Mouse (Mus musculus): Measurements from ENCODE around the gene Exoc6b. TPM values are rescaled to one million over a fixed set of nuclear protein-coding genes. Genes with fewer than 3 reads are reported as not detected.

Gene Exoc6b
- polyA plus RNA-seq, 1 experiment = 38.3 TPM

- Histone ChIP-seq H3K4me3 (ENCODE audit: insufficient read depth, low read length) (no peak overlapping the region), H3K4me1 (ENCODE audit: control insufficient read depth, insufficient read depth, low read length) (0 out of 2 replicates have a peak, but pooled peaks cover 3% of the 10 kb centered on the region), H3K27ac (ENCODE audit: insufficient read depth, low read length) (no peak overlapping the region)
- no peak for TF ChIP-seq CTCF (IDR thresholded peaks at IDR 0.05; ENCODE audit: extremely low read depth, insufficient read depth, low read length)
- no peak for TF ChIP-seq POLR2A (IDR thresholded peaks at IDR 0.05; ENCODE audit: extremely low read depth, insufficient read depth, low read length)
Measured at GRCm38 (mm10) chr6:84580979-84581832, 488.1 kb downstream of the Exoc6b start.

GRCm38 (mm10) chr6:84579508-84579907 is 489.8 kb downstream of the Exoc6b start:
- H3K4me1 ChIP-seq (ENCODE audit: control insufficient read depth, insufficient read depth, low read length) = 0 out of 2 replicates have a peak, but pooled peaks cover 3% of the 10 kb centered on the region
- TF ChIP-seq POLR2A (IDR thresholded peaks at IDR 0.05; ENCODE audit: extremely low read depth, insufficient read depth, low read length) (no peak), CTCF (IDR thresholded peaks at IDR 0.05; ENCODE audit: extremely low read depth, insufficient read depth, low read length) (no peak)
- no peak overlapping the region for H3K4me3 ChIP-seq (ENCODE audit: insufficient read depth, low read length)
- no peak overlapping the region for H3K27ac ChIP-seq (ENCODE audit: insufficient read depth, low read length)

DNA sequence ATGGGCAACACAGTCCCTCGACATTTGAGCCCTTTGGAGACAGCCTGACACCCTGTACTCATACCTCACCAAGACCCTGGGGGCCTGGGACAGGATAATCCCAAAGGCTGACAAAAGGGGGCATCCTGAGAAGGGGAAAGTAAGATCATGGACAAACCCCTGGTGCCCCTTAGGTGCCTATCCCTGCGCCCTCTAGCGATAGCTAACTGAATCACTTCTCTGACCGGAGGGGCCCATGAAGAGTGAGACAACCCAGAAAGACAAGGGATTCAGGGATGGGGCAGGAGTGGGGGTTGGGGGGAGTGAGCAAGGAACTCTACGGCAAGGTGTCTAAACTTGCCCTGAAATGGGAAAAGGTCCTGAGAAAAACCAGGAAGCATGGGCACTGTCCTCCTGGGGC is 490.4 kb downstream of the Exoc6b start:
- Histone ChIP-seq H3K4me1 (ENCODE audit: control insufficient read depth, insufficient read depth, low read length) (0 out of 2 replicates have a peak, but pooled peaks cover under 1% of the 10 kb centered on the region), H3K27ac (ENCODE audit: insufficient read depth, low read length) (no peak overlapping the region)
- TF ChIP-seq POLR2A (IDR thresholded peaks at IDR 0.05; ENCODE audit: extremely low read depth, insufficient read depth, low read length) (no peak), CTCF (IDR thresholded peaks at IDR 0.05; ENCODE audit: extremely low read depth, insufficient read depth, low read length) (peak; percentile 49; the same call in 1 of the 2 replicates)

DNA sequence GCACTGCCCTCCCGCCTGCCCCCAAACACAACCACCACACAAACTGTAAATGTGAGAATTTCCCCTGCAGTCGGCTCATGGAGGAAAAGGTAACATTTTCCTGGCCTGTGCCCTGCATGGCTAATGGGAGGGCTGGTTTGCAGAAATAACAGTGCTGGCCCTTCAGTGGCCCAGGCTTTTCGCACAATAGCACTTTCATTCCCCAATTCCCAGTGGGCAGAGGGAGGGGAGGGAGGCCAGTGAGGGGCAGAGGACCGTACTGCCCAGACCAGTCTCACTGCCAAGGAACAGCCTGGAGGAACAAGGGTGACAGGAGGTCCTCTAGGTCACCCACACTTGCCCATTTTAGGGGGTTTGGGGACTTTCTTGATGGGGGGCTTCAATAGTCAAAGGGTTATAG is 491.4 kb downstream of the Exoc6b start:
- no peak overlapping the region for H3K27ac ChIP-seq (ENCODE audit: insufficient read depth, low read length)
- no peaks in the 10 kb centered on the region for H3K4me1 ChIP-seq (ENCODE audit: control insufficient read depth, insufficient read depth, low read length)
- H3K4me3 ChIP-seq (ENCODE audit: insufficient read depth, low read length) = no peak overlapping the region
- TF ChIP-seq CTCF (IDR thresholded peaks at IDR 0.05; ENCODE audit: extremely low read depth, insufficient read depth, low read length) (no peak), POLR2A (IDR thresholded peaks at IDR 0.05; ENCODE audit: extremely low read depth, insufficient read depth, low read length) (no peak)

More for the DNA sequence above, 490.4 kb downstream of the Exoc6b start:
- H3K4me3 ChIP-seq (ENCODE audit: insufficient read depth, low read length) = no peak overlapping the region

DNA sequence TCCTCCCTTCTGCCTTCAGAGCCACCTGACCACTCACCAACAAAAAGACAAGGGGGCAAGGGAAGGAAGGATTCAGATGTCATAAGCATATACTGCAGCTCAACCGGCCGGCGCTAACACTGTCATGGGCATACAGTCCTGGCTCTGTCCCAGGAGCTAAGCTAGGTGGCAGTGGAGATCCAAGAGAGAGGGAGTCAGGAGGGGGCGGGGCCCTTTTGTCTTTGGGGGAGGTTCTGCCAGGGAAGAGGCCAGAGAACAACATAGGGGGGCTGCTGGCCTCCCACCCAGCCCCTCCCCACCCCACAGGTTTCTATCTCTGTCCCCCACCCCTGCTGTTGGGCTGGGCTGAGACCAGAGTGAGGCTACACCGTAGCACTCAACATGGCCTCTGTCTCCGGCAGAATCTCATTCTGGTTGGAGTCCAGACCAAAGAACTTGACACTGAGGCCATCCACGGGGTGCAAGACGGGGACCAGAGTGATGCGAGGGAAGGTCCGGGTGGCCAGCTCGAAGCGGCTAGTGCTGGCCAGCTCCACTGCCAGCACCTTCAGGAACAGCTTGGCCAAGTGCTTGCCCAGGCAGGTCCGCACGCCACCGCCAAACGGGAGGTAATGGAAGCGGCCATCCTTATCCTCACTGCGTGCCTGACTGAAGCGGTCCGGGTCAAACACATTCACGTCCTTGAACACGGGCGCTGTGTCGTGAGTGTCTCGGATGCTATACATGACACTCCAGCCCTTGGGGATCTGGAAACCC is 495.2 kb downstream of the Exoc6b start:
- H3K4me1 ChIP-seq (ENCODE audit: control insufficient read depth, insufficient read depth, low read length) = no peaks in the 10 kb centered on the region
- no peak overlapping the region for H3K27ac ChIP-seq (ENCODE audit: insufficient read depth, low read length)
- TF ChIP-seq POLR2A (IDR thresholded peaks at IDR 0.05; ENCODE audit: extremely low read depth, insufficient read depth, low read length) (no peak), CTCF (IDR thresholded peaks at IDR 0.05; ENCODE audit: extremely low read depth, insufficient read depth, low read length) (no peak)
- no peak overlapping the region for H3K4me3 ChIP-seq (ENCODE audit: insufficient read depth, low read length)

DNA sequence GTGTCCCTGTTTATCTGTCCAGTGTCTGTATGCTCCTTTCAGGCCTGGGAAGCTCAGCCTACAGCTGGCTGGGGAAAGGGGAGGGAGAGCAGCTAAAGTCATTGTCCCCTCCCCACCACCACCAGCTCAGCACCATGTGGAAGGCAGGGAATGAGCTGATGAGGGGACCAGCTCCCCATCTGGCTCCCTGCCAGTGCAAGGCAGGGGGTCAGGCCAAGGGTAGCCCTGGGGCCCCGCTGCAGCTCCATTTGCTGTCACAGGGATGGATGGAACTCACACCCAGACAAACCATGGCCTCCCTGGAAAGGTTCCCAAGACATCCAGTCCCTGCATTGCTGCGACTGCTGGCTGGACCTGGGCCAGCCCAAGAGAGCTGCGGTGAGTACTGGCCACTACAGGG is 499.3 kb downstream of the Exoc6b start:
- H3K4me3 ChIP-seq (ENCODE audit: insufficient read depth, low read length) = no peak overlapping the region
- H3K27ac ChIP-seq (ENCODE audit: insufficient read depth, low read length) = no peak overlapping the region
- no peak for TF ChIP-seq POLR2A (IDR thresholded peaks at IDR 0.05; ENCODE audit: extremely low read depth, insufficient read depth, low read length)
- no peaks in the 10 kb centered on the region for H3K4me1 ChIP-seq (ENCODE audit: control insufficient read depth, insufficient read depth, low read length)

- no peak for TF ChIP-seq CTCF (IDR thresholded peaks at IDR 0.05; ENCODE audit: extremely low read depth, insufficient read depth, low read length)
- TF ChIP-seq POLR2A (IDR thresholded peaks at IDR 0.05; ENCODE audit: extremely low read depth, insufficient read depth, low read length) = no peak
- Histone ChIP-seq H3K4me3 (ENCODE audit: insufficient read depth, low read length) (no peak overlapping the region), H3K27ac (ENCODE audit: insufficient read depth, low read length) (no peak overlapping the region), H3K4me1 (ENCODE audit: control insufficient read depth, insufficient read depth, low read length) (no peaks in the 10 kb centered on the region)
Measured at GRCm38 (mm10) chr6:84569590-84569989, 499.7 kb downstream of the Exoc6b start.

DNA sequence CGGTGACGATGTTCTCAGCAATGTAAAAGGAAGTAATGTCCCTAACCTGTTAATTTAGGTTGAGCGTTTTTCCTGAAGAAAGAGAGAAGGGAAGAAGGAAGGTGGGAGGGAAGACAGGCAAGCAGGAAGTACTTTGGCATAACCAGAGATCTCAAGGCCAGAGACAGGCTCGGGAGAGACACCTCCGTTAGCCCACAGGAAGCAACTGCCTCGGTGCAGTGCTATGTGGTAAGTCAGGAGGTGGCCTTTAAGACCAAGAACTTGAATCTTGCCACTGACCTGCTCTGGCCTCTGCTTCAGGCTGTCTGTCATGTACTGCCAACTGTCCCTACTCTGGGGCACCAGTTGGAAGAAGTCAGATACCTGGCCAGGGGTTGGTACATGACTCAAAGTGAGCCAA is 500.4 kb downstream of the Exoc6b start:
- no peak for TF ChIP-seq POLR2A (IDR thresholded peaks at IDR 0.05; ENCODE audit: extremely low read depth, insufficient read depth, low read length)
- no peak for TF ChIP-seq CTCF (IDR thresholded peaks at IDR 0.05; ENCODE audit: extremely low read depth, insufficient read depth, low read length)
- no peak overlapping the region for H3K27ac ChIP-seq (ENCODE audit: insufficient read depth, low read length)
- no peaks in the 10 kb centered on the region for H3K4me1 ChIP-seq (ENCODE audit: control insufficient read depth, insufficient read depth, low read length)
- no peak overlapping the region for H3K4me3 ChIP-seq (ENCODE audit: insufficient read depth, low read length)

Other genes with a start within 250 kb of the Exoc6b start
- 15.3 and 18.5 TPM in 2 replicates for gene Spr, start 68.3 kb upstream of the Exoc6b start, polyA plus RNA-seq (2012; rRNA removed)
- gene Emx1, start 117.9 kb upstream of the Exoc6b start, polyA plus RNA-seq (2012; rRNA removed) = 46.4 and 51.2 TPM in 2 replicates

All from cortical plate, adult 2 months (tissue).